Mouse (Mus musculus) embryo, embryonic 10.5 days (tissue): ENCODE data around the gene Phtf2.
"Not testable (repeated sequence)": the region's sequence is repeated elsewhere in the genome, so short reads cannot be mapped to it uniquely, and the experiment has no call there.

Experiments used
- DNase-seq: peaks from one replicate; pipeline ENCODE4 v3.0.0-alpha.2; 2015; ENCODE audit warnings: low spot score

Phtf2 gene

DNA sequence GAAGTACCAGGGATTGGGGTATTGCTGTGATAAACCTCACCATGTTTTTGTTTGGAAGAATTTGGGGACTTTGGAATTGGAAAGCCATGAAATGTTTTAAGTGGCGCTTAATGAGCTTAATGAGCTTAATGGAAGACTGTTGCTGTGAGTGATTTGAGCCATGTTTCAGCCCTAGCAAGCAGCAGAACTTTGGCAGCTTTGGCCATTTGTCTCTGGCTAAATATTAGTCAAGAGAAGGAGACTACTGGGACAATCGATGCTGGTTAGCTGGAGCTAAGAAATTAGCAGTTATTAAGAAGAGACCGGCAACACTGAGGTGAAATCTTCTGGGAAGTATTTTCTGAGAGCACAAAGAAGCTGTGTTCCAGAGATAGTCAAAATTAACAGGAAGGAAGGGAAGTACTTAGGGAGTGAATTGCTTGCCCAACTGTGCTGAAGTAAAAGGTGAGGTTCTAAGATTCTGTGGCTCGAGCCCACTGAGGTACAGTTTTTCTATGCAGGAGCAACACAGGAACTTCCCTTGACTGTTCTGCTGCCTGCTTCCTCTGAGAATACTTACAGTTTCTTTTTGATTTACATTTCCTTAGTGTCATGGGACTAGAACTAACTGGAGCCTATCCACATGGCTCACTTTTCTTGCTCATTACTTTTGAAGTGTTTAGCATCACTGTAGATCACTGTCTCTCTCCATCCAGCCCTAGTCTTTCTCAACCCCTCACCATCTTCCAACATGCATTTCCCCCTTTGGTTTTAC is 17.5 kb downstream of the Phtf2 start:
- no peak for DNase-seq

GRCm38 (mm10) chr5:20861901-20862300 is 20.0 kb downstream of the Phtf2 start:
- no peak for DNase-seq

GRCm38 (mm10) chr5:20860565-20860964 is 21.4 kb downstream of the Phtf2 start:
- DNase-seq: no peak

- no peak for DNase-seq
These were observed 23.5 kb downstream of the Phtf2 start for GRCm38 (mm10) chr5:20858404-20858803.

DNA sequence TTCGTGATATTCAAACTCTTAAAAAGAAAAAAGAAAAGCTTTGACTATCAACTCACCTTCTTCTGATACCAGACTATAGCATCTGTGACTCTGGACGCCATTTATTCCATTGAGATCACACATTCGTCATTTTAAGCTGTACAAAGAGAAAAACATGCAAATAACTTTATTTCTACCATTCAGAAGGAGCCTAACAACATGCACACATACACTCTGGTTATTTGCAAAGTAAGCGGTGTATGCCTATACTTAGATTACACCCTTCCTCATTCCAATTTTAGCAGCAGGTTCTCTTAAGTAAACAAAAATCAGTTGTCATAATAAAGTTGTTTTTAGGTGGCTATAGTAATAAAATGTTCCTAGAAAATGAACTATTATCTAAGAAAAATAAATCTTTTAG is 26.9 kb downstream of the Phtf2 start:
- no peak for DNase-seq

DNA sequence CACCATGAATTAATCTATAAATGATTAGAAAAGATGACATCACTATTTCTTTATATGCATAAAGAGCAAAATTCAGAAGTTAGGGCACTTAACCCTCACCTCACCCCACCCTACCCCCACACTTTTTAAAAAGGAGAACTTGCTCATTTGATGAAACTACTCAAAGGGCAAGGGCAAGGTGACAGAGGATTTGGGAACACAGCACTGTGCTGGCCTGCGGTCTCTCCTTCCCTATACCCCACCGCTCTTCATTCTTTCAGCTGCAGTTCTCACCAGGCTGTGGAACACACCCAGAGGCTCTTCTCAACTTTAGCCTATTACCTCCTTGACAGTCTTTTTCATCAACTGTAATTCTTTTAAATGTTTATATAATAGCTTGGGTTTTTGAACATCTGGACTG is 34.9 kb downstream of the Phtf2 start:
- DNase-seq: no peak

DNA sequence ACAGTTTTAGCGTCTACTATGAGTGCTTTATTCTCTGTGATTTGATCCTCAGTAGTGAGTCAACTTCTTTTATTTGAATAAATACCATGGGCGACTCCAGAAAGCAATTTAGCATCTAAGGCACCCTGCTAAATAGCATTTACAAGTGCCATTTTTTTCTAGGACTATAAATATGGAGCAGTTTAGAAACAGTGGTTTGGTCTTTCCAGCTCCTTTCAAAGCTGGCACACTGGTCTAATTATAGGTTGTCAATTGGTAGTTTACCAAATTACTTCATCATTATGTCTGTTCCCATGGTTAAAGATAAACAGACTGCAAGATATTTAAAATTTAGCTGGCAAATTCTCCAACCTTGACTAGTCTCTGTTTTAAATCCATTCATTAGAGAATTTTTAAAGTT is 38.1 kb downstream of the Phtf2 start:
- DNase-seq: no peak

- no peak for DNase-seq
These were observed 38.5 kb downstream of the Phtf2 start for GRCm38 (mm10) chr5:20843405-20843804.

DNA sequence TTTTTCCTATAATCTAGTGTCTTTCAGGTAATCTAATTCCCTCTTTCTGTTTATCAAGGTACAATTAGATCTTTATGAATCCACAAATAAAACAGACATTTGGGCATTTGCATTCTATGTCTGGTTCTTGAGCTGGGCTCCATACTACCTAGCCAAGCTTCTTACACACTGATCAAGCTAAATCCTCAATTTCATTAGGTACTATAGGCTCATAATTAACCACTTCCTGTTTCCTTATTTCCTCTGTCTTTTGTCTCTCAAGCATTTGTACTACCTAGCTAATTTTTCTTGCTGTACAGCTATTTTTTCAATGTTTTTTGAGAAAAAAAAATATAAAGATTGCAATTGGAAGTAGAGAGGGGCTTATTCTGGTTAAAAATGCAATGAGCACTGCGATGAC is 44.8 kb downstream of the Phtf2 start:
- no peak for DNase-seq

- no peak for DNase-seq
These were observed 47.5 kb downstream of the Phtf2 start for GRCm38 (mm10) chr5:20834399-20834798.

DNA sequence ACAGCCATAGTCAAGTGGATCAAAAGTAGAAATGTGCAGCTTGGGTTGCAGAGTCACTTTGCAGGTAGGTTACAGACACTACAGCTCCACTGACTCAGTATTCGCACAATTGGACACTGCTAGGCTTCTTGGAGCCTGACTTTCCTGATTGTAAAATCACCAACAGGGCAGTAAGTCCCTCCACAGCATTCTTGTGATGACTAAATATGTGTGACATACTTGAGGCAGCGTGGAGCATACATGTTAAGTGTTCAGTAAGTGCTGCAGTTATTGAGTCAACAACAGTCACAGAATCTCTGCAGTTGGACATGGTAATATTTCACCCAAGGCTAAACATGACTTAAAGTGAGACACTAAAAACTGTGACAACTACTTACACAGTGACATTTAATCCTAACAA is 50.5 kb downstream of the Phtf2 start:
- DNase-seq: no peak

GRCm38 (mm10) chr5:20830717-20831116 is 51.2 kb downstream of the Phtf2 start:
- no peak for DNase-seq

- DNase-seq: no peak
These were observed 60.3 kb downstream of the Phtf2 start for GRCm38 (mm10) chr5:20821647-20822046.

DNA sequence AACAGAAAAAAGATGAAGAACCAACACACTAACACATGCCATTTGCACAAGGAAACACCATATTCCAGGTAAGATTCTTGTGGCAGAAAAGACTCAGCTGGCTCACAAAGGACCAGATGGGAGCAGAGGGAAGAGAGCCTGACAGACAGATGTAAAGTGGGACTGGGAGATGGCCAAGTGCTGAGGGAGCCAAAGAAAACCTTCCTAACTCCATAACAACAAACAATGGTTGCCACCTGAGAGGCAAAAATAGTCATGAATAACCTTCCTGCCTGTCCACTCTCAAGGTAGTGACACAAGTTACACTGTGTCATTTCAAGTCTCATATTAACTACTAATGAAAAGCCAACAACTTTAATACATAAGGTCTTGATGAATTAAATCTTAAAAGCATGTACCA is 60.8 kb downstream of the Phtf2 start:
- DNase-seq: no peak

DNA sequence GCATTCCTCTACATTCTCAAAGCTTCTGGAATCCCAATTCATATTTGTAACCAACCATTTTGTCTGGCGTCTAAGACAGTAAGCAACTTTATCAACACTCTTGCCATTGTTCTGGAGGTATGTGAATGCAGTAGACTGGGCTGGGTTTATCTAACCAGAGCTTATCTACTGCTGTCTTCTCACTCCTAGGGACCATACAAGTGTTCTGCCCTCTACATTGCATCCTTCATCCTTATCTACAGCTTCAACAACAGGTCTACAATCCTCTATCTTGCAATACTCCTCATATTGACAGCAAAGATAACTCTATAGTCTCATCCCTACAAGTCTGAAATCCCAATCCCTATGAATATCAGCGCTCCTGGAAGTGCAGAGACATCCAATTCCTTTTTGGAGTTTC is 66.8 kb downstream of the Phtf2 start:
- no peak for DNase-seq

DNA sequence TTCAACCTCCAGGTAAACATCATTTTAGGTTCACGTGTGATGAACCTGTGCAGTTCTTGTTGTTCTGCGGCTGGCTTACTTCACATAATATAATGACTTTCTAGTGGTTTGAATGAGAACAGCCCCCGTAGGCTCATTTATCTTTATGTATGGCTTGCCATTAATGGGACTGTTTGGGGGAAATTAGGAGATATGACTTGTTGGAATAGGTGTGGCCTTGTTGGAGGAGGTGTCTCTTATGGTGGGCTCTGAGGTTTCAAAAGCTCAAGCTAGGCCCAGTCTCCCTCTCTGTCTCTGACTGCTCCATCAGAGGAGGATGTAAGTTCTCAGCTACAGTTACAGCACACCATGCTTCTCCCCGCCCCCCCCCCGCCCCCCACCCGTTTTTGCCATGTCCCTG is 71.5 kb downstream of the Phtf2 start:
- DNase-seq: no peak

GRCm38 (mm10) chr5:20795932-20796331 is 86.0 kb downstream of the Phtf2 start:
- DNase-seq: no peak

GRCm38 (mm10) chr5:20791793-20792554 is 90.0 kb downstream of the Phtf2 start:
- no peak for DNase-seq

GRCm38 (mm10) chr5:20786471-20786870 is 95.5 kb downstream of the Phtf2 start:
- not testable (repeated sequence) for DNase-seq

DNA sequence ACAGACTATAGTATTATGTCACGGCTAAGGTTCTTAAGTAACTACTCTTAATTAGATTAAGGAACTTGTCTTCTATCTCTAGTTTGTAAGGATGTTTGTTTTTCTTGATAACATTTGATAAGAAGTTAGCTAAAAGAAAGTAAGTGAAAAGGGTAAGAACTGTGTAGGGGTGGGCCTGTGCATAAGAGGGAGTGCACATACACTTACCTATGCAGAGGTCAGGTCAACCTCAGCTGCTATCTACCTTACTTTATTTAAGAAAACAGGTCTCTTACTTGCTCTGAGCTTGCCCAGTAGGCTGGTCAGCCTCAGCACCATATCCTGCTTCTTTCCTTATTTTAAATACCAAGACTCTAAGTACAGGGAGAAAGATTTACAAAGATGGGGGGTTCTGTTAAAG is 100.8 kb downstream of the Phtf2 start:
- no peak for DNase-seq

DNA sequence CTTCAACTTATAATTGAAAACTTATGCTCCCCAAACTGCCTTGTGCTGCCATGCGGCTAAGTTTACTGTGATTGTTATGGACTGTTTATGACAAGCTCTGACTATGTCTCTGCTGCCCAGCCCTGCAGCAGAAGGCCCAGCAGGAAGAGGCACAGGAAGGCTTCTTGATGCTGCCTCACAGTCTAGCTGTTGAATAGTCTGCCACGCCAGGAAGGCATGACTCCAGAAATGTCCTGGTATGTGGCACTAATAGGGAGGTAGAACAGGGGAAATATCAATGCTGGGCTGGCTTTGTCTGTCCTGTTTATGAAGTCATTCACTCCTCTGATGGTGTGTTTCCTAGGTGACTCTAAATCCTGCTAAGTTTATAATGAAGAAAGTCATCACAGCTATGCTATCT is 102.7 kb downstream of the Phtf2 start:
- DNase-seq: no peak

- DNase-seq: no peak
These were observed 103.5 kb downstream of the Phtf2 start for GRCm38 (mm10) chr5:20778274-20778984.

- peak; percentile 70 for DNase-seq
These were observed 108.6 kb downstream of the Phtf2 start for GRCm38 (mm10) chr5:20773341-20773740.
